Mouse (Mus musculus): Measurements from ENCODE around the gene Tram2.
A peak's percentile ranks its signal among the peaks of the same experiment; 100 is the strongest.

Gene Tram2

DNA sequence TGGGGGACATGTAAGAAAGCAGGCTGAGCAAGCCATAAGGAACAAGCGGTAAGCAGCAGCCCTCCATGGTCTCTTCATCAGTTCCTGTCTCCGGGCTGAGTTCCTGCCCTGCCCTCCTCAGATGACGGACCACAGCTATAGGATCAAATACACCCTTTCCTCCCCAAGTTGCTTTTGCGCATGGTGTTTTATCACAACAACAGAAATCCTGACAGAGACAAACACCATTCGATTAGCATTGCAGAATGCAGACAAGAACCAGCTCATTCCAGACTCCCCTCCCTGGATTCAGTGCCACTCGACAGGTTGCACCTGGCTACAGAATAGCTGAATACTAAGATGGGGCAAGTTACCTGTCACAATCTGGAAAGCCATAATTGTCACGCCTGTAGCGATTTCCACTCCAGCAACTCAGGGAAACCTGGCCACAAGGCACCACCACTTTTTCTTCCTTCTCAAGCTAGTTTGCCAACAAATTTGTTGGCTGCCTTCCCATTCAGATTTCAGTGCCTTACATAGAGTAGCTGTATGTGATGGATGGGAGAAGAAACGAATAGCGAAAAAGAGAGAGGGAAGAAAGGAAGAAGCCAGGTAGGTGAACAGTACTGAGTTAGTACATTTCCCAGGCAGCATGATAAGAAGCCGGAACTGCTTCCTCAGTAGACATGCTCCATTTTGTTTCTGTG, 11.3 kb downstream of the Tram2 start:
- DNase-seq (ENCODE audit: low spot score), result no peak

DNA sequence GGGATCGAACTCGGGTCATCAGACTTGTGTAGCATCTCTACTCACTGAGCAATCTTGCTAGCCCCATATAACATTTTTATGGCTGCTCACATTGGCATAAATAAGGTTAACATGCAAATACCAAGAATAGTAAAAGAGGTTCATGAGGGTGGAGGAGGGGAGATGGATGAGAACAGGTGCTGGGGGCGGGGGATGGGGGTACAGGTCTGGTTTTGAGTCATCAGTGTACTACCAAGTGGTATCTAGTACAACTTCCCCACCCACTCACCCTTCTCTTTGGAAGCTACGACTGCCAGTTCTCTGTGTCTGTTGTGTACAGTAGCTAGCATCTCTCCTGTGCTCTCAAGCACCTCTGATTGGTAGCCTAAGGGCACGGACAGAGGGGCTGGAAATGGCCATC, 14.9 kb downstream of the Tram2 start:
- DNase-seq (ENCODE audit: low spot score), result no peak

DNA sequence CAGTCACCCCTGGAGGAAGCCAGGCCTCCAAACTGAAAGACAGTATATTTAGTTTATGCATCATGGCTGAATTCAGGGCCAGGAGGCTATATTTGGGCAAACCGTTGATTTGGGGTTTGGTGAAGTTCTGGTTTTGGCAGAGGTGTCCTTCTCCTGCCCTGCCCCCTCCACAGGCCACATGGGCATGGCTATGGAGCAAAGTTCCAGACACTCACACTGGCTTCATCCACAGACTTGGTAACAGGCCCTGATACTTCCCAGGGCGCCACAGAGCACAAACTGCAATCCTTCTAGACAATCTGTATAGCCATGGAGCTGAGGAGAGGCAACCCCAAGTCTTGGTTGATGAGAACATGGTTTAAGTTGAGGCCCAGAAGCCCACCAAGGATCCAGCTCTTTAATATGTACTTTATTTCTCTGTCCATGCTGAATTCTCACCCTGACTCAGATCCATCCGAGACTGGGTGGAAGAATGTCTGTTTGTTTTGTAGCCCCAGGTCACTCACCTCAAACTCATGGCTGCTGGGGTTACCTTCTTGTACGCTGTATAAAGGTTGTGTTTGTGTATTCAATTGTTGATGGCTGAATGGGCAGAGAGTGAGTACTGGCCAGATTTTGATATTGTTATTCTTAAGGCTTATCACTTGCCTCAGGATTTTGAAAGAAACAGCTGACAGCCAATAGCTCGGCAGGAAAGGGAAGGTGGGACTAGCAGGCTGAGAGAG, 19.5 kb downstream of the Tram2 start:
- no peak for DNase-seq (ENCODE audit: low spot score)

DNA sequence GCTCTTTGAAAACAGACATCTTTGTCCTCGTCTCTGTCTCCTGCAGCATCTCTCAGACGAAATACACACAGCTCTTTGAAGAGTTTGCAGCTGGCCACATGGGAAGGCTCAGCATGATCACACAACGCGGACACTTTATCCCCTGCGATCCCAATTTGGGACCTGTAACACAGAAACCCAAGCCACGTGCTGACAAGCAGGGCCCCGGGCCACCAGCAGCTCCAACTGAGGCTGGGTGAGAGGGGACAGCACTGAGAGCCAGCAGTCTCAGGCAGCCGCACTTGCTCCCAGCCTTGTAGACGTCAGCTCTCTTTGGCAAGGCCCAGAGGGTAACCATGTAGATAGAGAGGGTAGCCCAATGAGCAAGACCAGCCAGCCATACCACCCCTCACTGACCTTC, 26.0 kb downstream of the Tram2 start:
- DNase-seq (ENCODE audit: low spot score), result no peak

DNA sequence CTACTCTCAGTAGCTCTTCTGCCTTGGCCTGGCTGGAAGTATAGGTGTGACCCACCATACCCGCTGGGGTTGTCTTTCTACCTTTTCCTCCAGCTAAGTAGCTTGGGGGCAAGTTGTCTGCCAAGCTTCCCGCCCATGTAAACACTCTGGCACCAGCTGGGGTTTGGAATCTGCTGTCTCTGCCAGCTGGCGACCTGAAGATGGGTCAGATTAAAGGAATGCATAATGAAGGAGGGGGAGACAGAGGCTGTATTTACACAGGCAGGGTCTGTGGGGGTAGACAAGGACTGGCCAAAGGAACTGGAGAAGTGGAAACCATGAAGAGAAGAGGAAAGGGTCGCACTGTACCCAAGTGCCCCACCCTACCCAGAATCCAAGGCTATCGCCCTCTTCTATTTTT, 26.4 kb downstream of the Tram2 start:
- DNase-seq (ENCODE audit: low spot score), result no peak

DNA sequence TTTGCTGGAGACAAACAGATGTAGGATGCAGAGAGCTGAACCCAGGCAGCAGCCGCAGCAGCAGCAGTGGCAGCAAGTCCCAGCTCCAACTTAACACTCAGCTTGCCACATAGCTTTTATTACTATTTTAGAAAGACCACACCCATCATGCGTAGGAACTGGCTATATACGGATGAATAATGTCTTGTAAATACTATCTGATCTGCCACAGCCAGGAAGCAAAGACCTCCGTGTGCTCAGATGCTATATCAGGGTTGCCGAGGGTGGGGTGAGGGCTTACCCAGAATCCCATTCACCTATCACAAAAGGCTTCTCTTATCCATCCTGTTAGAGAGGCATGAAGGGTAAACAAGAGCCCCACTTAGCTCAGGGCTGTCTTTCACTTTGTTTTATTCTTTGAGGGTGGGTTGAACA, 26.9 kb downstream of the Tram2 start:
- DNase-seq (ENCODE audit: low spot score), result no peak

DNA sequence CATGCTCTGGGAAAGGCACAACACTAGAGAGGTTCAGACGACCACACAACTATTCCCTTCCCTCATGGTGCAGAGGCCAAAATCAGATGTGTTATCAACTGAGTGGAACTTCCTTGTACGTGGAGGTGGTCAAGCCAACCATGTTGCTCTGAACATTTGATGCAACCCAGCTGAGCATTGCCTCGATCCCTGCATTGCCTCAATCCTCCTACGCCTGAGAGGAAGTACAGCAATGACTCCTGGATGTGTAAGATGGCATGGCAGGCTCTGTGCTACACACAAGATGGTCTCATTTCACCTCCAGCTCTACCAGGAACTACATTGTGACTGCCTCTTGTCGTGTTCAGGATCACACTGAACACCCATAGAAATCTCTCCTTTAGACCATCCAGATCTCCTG, 30.0 kb downstream of the Tram2 start:
- no peak for DNase-seq (ENCODE audit: low spot score)

DNA sequence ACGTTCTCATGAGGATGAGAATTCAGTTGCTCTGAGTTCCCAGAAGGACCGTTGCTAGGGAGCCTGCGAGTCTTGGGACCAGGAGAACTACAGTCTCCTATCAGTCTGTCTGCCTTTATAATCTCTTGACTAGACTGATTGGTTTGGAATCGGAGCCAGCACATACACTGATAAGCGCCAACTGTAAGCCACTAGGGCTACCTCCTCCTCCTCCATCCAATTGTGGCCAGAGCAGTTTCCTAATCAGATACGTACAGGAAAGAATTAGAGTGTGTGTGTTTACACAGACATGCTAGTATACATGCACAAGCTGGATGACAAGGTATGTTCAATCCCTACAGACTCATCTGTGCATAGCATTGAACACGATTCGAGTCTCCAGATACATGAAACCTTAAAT, 30.6 kb downstream of the Tram2 start:
- DNase-seq (ENCODE audit: low spot score), result no peak

DNA sequence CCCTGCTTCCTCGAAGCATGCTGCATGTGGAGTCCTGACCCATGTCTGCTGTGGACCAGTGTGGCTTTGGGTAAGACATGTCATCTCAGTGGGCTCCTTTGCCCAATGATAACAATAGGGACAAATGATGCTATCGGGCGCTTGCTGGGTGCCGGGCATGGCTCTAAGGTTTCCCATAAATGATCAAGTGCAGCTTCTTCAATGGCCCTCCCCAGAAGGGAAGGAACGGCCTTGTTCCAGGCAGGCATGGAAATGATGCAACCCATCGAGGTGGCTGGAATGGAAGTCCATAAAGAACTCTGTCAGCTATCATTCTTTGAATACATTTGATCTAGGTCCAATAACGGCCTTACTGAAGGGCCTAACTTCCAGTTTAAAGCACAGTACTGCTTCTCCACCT, 36.6 kb downstream of the Tram2 start:
- no peak for DNase-seq (ENCODE audit: low spot score)

DNA sequence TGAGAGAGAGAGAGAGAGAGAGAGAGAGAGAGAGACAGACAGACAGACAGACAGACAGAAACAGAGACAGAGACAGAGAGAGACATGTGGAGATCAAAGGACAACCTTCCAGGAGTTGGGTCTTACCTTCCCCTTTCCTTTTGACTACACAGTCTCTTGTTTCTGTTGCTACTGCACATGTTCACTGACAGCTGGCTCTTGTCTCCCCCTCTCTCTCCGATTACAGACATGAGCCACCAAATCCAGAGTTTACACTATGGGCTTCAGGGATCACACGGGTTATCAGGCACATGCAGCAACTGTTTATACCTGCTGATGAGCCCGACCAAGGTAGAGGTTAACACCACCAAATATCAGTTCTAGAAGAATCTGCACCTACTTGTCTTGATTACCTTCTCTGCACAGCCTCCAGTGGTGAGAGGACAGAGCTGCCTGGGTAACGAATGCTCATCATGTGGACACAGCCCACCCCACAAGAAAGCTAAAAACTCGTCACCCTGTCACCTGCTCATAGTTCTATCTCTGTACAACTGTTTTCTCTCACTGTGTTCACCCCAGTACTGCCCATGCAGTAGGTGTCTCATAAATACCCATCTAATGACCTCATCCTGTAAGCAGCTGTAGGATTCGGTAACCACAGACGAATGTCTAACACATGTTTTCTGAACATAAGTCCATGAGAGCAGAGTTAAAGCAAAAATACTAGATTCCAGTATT, 38.3 kb downstream of the Tram2 start:
- DNase-seq (ENCODE audit: low spot score), result no peak

DNA sequence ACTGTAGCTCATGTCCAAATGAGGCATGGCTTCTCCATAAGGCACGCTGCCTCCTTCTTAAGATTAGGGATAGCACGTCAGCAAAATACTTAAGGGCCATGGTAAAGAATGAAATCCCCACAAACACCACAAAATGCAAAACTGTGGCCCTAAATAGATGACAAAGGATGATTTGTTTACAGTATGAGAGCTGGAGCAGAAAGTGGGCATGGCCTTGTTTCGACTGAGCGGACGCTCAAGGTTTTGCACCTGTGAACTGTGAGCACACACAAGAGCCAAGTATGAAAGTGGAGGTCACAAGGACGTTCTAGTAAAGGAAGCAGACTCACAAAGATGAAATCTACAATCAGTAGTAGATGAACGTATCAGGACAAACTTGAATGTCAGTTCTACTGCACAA, 38.9 kb downstream of the Tram2 start:
- DNase-seq (ENCODE audit: low spot score), result no peak

DNA sequence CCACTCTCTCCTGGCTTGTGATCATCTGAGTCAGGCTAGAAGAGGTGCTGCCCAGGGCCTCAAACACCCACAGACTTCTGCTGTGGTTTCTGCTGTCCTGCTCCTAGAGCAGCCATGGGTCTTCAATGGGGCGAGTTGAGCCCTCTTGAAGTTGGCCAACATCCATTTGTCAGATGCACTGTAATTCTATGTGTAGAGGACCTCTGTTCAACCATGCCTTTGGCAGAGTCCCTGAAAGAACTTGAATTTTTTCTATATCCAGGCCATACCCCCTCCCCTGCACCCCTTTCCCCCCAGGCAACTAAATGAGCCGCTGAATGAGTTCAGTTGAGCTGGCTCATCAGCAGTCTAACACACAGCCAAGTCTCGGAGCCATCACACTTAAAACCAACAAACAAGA, 39.5 kb downstream of the Tram2 start:
- DNase-seq (ENCODE audit: low spot score), result no peak

DNA sequence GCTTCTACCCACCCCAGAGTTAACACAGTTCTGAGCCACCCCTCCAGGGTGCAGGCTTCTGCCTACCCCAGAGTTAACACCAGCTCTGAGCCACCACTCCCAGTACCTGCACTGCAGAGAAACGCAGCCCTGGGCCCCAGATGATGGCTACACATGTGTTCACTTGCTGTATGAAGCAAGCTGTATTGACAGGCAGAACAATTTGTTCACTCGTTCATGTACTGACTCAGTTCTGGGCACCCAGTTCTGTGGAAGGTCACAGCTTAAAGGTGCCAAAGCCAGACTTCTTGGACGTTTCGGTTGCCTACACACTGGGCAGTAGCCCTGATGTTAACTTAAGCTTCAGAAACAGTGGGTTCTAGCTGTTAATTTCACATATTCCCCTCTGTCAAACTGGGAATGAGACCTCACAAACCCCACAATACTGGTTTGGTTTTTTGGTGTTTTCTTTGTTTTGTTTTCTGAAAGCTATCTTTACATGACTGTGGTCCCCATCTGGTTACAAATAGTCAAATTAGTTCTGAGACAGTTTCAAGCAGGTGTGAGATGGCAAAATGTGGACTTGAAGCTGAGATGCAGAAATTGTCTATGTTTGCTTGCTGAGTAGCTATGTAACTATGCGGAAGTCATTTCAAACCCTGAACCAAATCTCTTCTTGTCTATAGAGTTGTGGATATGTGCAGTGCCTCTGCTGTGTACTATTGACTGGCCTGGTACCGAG, 41.0 kb downstream of the Tram2 start:
- DNase-seq (ENCODE audit: low spot score), result no peak

DNA sequence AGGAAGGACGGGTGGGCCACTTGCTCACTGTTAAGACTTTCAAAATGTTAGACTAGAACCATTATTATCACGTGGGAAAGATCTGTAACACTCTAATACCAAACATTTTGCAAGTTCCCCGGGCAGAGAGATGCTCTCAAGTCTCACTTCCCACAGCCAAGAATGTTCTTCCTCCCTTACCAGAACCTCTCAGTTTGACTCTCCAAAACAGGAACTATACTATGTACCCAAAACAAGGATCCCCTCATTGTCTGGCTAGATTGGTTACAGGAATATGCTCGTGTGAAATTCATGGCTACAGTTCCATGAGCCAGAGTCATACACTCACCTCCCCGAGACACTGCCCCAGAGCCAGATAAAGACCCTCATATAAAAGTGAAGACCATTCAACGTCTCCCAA, 43.2 kb downstream of the Tram2 start:
- DNase-seq (ENCODE audit: low spot score), result no peak

DNA sequence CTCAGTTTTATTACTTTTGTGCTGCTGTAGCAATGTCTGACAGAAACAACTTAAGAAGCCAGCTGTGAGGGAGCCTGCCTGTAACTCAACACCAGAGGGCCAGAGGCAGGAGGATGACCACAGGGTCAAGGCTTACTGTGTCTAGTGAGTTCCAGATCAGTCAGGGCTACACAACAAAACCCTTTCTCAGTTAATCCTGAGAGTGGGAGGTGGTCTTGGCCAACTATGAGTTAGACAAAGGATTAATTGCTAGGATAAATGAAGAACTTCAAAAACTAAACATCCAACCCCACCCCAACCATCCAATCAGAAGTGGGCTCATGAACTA, 45.3 kb downstream of the Tram2 start:
- DNase-seq (ENCODE audit: low spot score), result no peak

DNA sequence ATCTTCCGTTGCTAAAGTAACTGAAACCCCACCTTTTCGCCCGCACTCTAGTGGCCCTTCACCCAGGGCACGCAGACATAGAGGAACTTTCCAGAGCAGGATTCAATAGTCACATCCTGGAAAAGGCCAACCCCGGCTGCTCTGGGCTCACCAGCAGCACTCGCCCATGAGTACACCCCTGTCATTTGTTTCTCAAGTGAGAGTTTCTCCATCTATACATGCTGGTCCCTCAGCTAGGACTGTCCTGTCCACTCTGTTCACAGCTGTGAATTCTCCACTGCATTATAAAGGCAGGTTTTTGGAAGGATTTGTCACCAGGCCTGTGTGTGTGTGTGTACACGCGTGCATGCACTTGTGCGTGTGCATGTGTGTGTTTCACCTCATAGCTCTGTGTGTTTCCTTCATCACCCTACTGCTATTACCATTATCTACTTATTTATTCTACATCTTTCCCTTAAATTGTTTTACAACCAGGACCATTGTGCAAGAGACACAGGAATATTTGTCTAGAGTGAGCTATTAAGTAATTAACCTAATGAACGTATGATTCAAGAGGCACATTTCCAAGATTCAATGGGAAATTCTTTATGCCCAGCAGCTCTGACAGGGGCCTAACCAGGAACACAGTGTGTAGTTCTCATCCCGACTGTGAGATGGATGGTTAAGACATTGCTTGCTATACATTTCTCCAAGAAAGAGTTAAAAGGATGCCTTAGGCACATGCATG, 45.8 kb downstream of the Tram2 start:
- peak; percentile 24 for DNase-seq (ENCODE audit: low spot score)

DNA sequence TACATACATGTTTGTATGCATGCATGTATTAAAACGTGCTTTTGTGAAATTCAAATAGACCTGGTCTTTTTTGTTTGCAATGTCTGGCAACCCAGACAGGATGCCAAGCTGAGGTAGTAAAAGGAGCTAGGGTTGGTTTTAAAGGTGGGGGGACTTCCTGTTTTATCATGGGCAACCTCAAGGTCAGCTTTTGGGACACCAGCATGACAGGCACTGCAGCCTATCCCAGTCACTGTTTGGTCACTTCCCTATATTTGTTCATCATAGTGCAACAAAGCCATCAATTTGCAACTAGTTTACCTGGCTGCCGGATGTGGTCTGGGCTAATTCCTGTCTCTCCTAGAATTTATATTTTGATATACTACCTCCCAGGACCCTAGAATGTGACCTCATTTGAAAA, 47.4 kb downstream of the Tram2 start:
- DNase-seq (ENCODE audit: low spot score), result peak; percentile 9

DNA sequence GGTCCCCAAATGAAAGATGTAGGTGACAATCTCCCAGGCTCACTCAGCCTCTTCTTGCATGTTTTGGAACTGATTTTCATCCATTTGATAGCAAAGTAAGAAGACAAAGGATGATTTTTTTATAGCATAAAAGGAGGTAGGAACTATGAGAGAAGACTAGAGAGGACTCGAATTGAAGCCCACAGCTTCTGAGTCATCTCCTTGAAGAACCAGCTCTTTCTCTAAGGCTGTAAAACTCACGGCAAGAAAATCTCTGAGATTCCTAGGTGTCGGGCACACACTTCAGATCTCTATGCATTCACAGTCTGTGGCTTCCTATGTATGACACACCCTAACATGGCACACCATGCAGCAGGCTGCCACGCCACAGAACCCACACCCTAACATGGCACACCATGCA, 50.0 kb downstream of the Tram2 start:
- peak; percentile 26 for DNase-seq (ENCODE audit: low spot score)

DNA sequence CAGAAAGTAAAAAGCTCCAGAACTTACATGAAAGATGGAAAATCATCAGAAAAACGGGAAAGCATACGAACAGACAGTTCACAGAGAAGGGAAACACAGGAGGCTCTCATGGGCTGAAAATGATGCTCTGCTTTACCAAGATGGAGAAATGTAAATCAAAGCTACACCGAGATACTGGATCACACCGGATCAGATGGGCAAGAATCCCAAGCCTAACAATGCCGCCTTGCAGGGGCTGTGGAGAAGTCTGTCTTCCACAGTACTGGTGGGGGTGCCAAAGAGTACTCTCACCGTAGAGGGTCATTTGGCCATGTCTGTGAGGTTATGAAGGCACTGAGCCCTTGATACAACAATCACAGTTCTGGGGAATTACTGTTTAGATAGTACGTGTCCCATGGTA, 52.5 kb downstream of the Tram2 start:
- DNase-seq (ENCODE audit: low spot score), result no peak

DNA sequence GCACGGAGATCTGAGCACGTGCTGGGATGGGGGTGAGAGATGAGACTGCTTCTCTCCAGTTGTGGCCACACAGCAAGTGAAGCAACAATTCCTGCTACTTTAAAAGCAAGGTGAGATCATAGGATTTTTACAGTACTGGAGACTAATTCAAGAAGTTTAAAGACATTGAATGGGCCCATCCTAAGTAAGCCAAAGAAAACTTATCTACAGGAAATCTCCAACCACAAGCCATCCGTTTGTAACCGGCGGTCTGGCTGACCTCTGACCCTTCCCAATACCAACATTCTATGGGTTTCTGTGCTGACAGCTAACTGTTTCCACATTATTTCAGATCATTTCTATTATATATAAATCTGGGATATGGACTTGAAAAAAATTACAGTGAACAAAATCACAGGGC, 53.8 kb downstream of the Tram2 start:
- peak; percentile 23 for DNase-seq (ENCODE audit: low spot score)

DNA sequence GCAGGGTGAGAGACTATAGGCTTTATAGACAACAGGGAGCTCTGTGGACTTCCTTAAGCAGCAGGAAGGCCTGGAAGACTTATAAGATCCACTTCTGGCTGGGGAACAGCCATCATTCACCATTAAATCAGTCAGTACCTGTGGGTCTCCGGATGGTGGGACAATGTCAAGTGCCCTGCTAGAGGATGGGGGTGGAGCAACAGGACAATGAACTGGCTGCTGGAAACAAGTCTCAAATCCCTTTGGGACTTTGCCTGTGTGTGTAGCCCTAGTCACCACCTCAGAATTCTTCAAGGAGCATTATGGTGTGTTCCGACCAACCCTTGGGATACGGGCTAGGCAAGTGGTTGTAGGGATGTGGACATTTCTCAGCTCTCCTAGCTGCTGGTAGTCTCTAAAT, 55.9 kb downstream of the Tram2 start:
- DNase-seq (ENCODE audit: low spot score), result peak; percentile 19

DNA sequence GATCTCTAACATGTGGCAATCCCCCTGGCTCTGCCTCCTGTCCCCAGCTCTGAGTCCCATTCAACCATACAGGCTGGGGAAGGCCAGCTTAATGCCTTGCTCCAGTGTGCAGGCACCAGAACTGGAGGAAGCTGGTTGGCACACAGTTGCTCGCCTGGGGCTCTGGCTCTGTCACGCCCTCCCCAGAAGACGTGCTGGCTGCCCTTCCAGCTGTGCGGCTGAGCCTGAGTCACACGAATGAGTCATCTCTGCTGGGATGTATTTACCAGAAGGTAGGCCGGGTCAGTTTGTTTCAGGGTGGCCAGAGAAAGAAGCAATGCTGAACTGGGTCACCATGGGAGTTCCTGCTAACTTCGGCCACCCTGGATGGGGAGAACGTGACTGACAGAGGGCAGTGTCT, 64.6 kb downstream of the Tram2 start:
- no peak for DNase-seq (ENCODE audit: low spot score)
